Mouse (Mus musculus) forebrain, postnatal 0 days (tissue): Measurements from ENCODE around the gene Apba2. TPM values are rescaled to one million over a fixed set of nuclear protein-coding genes. Genes with fewer than 3 reads are reported as not detected.

ENCODE experiments used
- ATAC-seq: fragments of 200-750 bp; cut with Nextera tagmentation; 2 replicates; pipeline ENCODE4 v1.8.0; 2017; ENCODE audit warnings: mild to moderate bottlenecking, moderate library complexity
- DNase-seq: peaks from one replicate; pipeline ENCODE4 v3.0.0-alpha.2; 2015
- H3K27ac ChIP-seq: fragments of 300-500 bp; sonication (generic); 2 replicates; pipeline ENCODE4 v1.5.1; 2014; ENCODE audit warnings: low read depth, mild to moderate bottlenecking, antibody characterized with exemption, low read length, moderate library complexity, mixed read lengths
- H3K27me3 ChIP-seq: fragments of 300-500 bp; sonication (generic); 2 replicates; pipeline ENCODE4 v1.6.1; 2014; ENCODE audit warnings: mild to moderate bottlenecking, low read length, mixed read lengths; ENCODE audit not compliant: insufficient read depth
- H3K36me3 ChIP-seq: fragments of 300-500 bp; sonication (generic); 2 replicates; pipeline ENCODE4 v1.6.1; 2014; ENCODE audit warnings: mild to moderate bottlenecking, moderate library complexity; ENCODE audit not compliant: insufficient read depth
- H3K4me1 ChIP-seq: fragments of 300-500 bp; sonication (generic); 2 replicates; pipeline ENCODE4 v1.6.1; 2014; ENCODE audit warnings: antibody characterized with exemption; ENCODE audit not compliant: insufficient read depth
- H3K4me2 ChIP-seq: fragments of 300-500 bp; sonication (generic); 2 replicates; pipeline ENCODE4 v1.6.1; 2014; ENCODE audit warnings: low read depth, mild to moderate bottlenecking, moderate library complexity
- H3K4me3 ChIP-seq: fragments of 300-500 bp; sonication (generic); 2 replicates; pipeline ENCODE4 v1.5.1; 2014; ENCODE audit warnings: low read depth, low read length, mixed read lengths
- H3K9ac ChIP-seq: fragments of 300-500 bp; sonication (generic); 2 replicates; pipeline ENCODE4 v1.6.1; 2014; ENCODE audit warnings: mild to moderate bottlenecking
- H3K9me3 ChIP-seq: fragments of 300-500 bp; sonication (generic); 2 replicates; pipeline ENCODE4 v1.6.1; 2016; ENCODE audit warnings: low read length
- CTCF ChIP-seq: sonication (generic); IDR thresholded peaks from 2 replicates; pipeline ENCODE4 v1.5.1; 2016; ENCODE audit warnings: antibody characterized with exemption, control low read depth, low read depth
- WGBS: fragments of 180-500 bp; shearing (Covaris S2); extraction: QIAGEN DNeasy Blood & Tissue Kit; methylation state at CpG from one replicate; pipeline ENCODE4 v1.1.7; 2014; 5-methylcytosine and 5-hydroxymethylcytosine counted together
- polyA plus RNA-seq: library from polyadenylated mRNA; unstranded; fragments of >200 nt; fragmentation: Nextera tagmentation; extraction: Ambion mirVana; gene quantifications from 2 replicates; pipeline ENCODE4 v1.2.1, GENCODE M21; 2015
- total RNA-seq: library from RNA; depleted of rRNA; stranded (reverse); fragments of >200 nt; gene quantifications from 2 replicates; pipeline ENCODE4 v1.2.3, GENCODE M21; 2014; rRNA removed

Gene Apba2
- total and polyA plus RNA-seq, 2 experiments from 2014 or later = 227 to 332 TPM

DNA sequence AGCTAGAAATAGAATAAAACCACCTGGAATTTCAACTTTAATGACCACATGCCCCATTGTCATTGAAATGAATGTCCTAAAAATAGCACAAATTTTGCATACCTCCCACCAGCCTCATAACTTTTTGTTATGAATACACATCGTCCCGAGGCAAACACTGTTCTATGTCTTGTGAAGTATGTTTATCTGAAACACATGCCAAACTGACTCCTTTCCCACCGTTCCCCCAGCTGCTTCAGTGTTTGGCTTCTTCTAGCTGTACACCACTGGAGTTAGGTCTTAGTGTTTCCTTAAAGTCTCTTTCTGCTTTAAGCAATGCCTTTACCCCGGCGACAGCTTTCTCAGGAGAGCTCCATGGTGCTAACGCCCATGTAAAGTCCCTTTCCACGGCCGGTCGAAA is 289.6 kb downstream of the Apba2 start:
- H3K9me3 ChIP-seq = no peaks in the 10 kb centered on the region
- no peak for TF ChIP-seq CTCF
- H3K4me3 ChIP-seq = no peak overlapping the region
- H3K36me3 ChIP-seq = no peaks in the 10 kb centered on the region
- no peak overlapping the region for H3K9ac ChIP-seq
- no peaks in the 10 kb centered on the region for H3K4me1 ChIP-seq
- no peak for ATAC-seq
- no peak overlapping the region for H3K27ac ChIP-seq
- no peak overlapping the region for H3K4me2 ChIP-seq
- no peak for DNase-seq
- 78% methylated on average over 9 of the region's 9 CpGs for WGBS
- H3K27me3 ChIP-seq = no peaks in the 10 kb centered on the region

DNA sequence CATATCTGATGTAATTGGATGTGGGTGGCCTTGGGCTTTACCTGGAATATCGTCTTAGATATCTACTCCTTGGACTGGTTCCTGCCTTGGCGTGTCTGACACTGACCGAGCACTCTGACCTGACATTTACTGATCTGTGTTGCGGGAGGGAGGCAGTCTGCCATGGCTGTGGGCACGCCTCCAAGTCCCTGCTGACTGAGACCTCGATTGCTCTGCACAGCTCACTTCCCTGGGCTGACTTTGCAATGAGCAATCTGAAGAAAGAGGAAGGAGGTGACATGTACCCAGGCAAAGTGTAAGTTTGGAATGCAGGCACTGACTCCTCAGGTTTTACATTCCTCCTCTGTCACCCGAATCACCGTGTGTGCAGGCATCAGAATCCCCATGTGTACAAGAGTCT is 290.5 kb downstream of the Apba2 start:
- ATAC-seq (no peak), DNase-seq (no peak)
- no peaks in the 10 kb centered on the region for H3K27me3 ChIP-seq
- no peak for TF ChIP-seq CTCF
- no peak overlapping the region for H3K4me2 ChIP-seq
- H3K9me3 ChIP-seq = no peaks in the 10 kb centered on the region
- no peaks in the 10 kb centered on the region for H3K4me1 ChIP-seq
- H3K36me3 ChIP-seq = no peaks in the 10 kb centered on the region
- no peak overlapping the region for H3K4me3 ChIP-seq
- no peak overlapping the region for H3K9ac ChIP-seq
- 68% methylated on average over 8 of the region's 8 CpGs for WGBS
- no peak overlapping the region for H3K27ac ChIP-seq

DNA sequence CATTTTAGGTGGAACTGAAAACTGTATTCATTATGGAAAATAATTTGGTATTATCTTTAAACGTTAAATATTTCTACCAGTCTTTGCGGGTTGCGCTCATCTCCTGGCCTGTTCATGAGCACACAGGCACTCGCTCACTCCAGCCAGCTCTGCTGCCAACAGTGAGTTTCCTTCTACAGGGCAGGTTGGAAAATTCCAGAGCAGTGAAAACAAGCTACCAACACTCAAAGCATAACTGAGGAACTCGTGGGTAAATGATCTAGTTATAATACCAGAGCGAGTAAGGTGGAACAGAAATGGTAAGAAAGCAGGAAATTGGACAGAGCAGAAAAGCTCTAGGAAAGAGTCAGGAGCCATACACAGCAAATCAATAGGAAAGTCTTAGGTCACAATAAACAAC is 294.0 kb downstream of the Apba2 start:
- no peak for DNase-seq
- 76% methylated on average over 6 of the region's 6 CpGs for WGBS
- no peaks in the 10 kb centered on the region for H3K36me3 ChIP-seq
- H3K9ac ChIP-seq = no peak overlapping the region
- no peak overlapping the region for H3K4me3 ChIP-seq
- ATAC-seq = no peak
- no peak for TF ChIP-seq CTCF
- no peak overlapping the region for H3K4me2 ChIP-seq
- no peak overlapping the region for H3K27ac ChIP-seq
- no peaks in the 10 kb centered on the region for H3K9me3 ChIP-seq
- H3K4me1 ChIP-seq = no peaks in the 10 kb centered on the region
- H3K27me3 ChIP-seq = no peaks in the 10 kb centered on the region

Other genes starting within 250 kb of the Apba2 start
- gene Mtmr10, start 214.1 kb upstream of the Apba2 start, total RNA-seq = 9.0 and 9.5 TPM in 2 replicates
- 3.5 and 6.0 TPM in 2 replicates for gene Mtmr10, start 214.1 kb upstream of the Apba2 start, polyA plus RNA-seq
- 6.5 and 11.2 TPM in 2 replicates for gene Fan1, start 127.6 kb upstream of the Apba2 start, total RNA-seq
- 1.6 and 4.0 TPM in 2 replicates for gene Fan1, start 127.6 kb upstream of the Apba2 start, polyA plus RNA-seq
- 17.3 and 18.9 TPM in 2 replicates for gene Mphosph10, start 109.4 kb upstream of the Apba2 start, total RNA-seq
- gene Mphosph10, start 109.4 kb upstream of the Apba2 start, polyA plus RNA-seq = 20.0 and 21.5 TPM in 2 replicates
- 12.4 and 13.7 TPM in 2 replicates for gene Mcee, start 109.1 kb upstream of the Apba2 start, total RNA-seq
- 38.4 and 41.6 TPM in 2 replicates for gene Mcee, start 109.1 kb upstream of the Apba2 start, polyA plus RNA-seq